Mouse (Mus musculus) embryonic facial prominence, embryonic 10.5 days (tissue): ENCODE data around the gene Agr2. TPM values are rescaled to one million over a fixed set of nuclear protein-coding genes. Genes with fewer than 3 reads are reported as not detected.

Source experiments
- DNase-seq: peaks from one replicate; pipeline ENCODE4 v3.0.0-alpha.2; 2017; ENCODE audit warnings: low spot score
- H3K27ac ChIP-seq: fragments of 300-500 bp; sonication (generic); replicated peaks from 2 replicates; pipeline ENCODE4 v1.5.1; 2016; ENCODE audit warnings: mild to moderate bottlenecking
- H3K27me3 ChIP-seq: fragments of 300-500 bp; sonication (generic); replicated peaks from 2 replicates; pipeline ENCODE4 v1.6.1; 2016; ENCODE audit warnings: low read depth, mild to moderate bottlenecking; ENCODE audit not compliant: poor library complexity, severe bottlenecking
- H3K36me3 ChIP-seq: fragments of 300-500 bp; sonication (generic); replicated peaks from 2 replicates; pipeline ENCODE4 v1.6.1; 2016; ENCODE audit warnings: mild to moderate bottlenecking, moderate library complexity
- H3K4me1 ChIP-seq: fragments of 300-500 bp; sonication (generic); 2 replicates; pipeline ENCODE4 v1.6.1; 2016
- H3K4me3 ChIP-seq: fragments of 300-500 bp; sonication (generic); 2 replicates; pipeline ENCODE4 v1.5.1; 2016; ENCODE audit warnings: mild to moderate bottlenecking, moderate library complexity
- H3K9me3 ChIP-seq: fragments of 300-500 bp; sonication (generic); 2 replicates; pipeline ENCODE4 v1.6.1; 2016; ENCODE audit warnings: mild to moderate bottlenecking
- WGBS: fragments of 180-500 bp; shearing (Covaris S2); methylation state at CpG from one replicate; pipeline ENCODE4 v1.1.7; 2016; 5-methylcytosine and 5-hydroxymethylcytosine counted together
- polyA plus RNA-seq: library from polyadenylated mRNA; unstranded; fragments of >200 nt; fragmentation: Nextera tagmentation; extraction: Ambion mirVana; gene quantifications from 2 replicates; pipeline ENCODE4 v1.2.1, GENCODE M21; 2016

Gene Agr2
- polyA plus RNA-seq, 1 experiment from 2014 or later = not detected

DNA sequence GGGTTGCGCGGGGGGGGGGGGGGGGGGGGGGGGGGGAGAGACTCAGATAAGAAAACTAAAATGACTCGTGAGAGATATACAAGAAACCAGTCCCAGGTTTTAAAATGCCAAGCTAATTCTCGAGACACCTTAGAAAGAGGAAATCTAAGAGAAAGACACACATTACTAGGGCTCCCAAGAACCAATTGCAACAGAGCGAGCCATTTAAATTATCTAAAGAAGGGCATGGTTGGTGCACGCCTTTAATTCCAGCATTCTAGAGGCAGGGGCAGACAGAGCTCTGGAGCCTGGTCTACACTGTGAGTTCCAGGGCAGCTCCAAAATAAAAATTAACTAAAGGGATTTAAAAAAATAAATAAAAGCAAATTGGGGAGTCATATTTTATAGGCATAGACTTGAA is 37.0 kb downstream of the Agr2 start:
- no peak for DNase-seq
- H3K4me1 ChIP-seq = no peaks in the 10 kb centered on the region
- H3K27ac ChIP-seq = no peak overlapping the region
- WGBS = 67% methylated on average over 6 of the region's 6 CpGs
- no peaks in the 10 kb centered on the region for H3K9me3 ChIP-seq
- no peaks in the 10 kb centered on the region for H3K27me3 ChIP-seq
- H3K4me3 ChIP-seq = no peak overlapping the region
- H3K36me3 ChIP-seq = peaks cover 7% of the 10 kb centered on the region; the same call in 1 of the 2 replicates

DNA sequence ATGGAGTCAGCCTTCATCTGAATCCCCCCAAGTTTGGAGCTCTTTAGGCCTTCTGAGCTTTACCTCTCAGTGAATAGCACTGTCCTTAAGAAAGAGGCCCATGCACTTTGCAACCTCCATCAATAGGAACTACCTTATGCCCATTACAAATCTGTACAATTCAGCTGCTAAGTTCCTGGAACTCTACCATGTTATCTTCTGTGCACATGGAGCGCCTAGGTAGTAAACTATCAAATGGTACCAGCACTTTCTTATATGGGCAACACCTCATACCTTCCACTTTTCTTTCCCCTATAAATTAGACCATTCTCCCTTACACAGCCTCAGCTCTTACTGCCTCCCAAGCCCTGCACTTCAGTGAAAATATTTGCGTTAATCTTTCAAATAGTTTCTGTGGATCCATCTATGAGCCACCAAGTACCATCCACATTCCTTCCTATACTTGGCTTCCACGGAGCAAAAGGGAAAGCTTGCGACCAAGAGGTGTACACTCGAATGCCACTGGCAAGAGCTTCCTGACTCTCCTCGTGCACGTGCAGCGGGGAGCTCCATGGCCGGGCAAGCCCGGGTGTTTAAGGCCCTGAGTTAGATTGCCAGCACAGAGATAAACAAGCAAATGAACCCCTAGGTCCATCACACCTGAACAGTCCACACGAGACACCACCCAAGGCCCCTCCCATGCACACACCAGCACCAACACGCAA is 38.1 kb downstream of the Agr2 start:
- WGBS = 90% methylated on average over 12 of the region's 12 CpGs
- no peak for DNase-seq
- H3K4me3 ChIP-seq = no peak overlapping the region
- H3K9me3 ChIP-seq = no peaks in the 10 kb centered on the region
- no peaks in the 10 kb centered on the region for H3K4me1 ChIP-seq
- H3K27me3 ChIP-seq = no peaks in the 10 kb centered on the region
- H3K27ac ChIP-seq = no peak overlapping the region
- H3K36me3 ChIP-seq = peaks cover 7% of the 10 kb centered on the region; the same call in 1 of the 2 replicates

DNA sequence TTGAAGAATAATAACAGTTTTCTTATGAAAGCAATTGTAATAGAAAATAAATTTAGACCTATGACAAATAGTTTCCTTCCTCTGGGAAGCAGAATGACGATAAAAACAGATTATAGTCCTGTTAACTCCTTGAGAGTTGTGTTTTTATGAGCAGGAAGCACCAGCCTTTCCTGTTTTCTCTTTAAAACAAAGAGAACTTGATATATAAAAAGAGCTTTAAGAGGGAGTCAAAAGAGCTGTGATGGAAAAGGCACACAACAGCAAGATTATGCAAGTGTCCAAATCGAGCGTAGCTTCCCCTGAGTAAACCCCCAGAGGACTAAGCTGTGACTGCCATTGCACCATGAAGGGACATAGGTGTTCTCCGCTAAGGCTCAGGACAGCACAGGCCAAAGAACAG is 39.7 kb downstream of the Agr2 start:
- H3K4me1 ChIP-seq = no peaks in the 10 kb centered on the region
- H3K27me3 ChIP-seq = no peaks in the 10 kb centered on the region
- peaks cover 13% of the 10 kb centered on the region; the same call in 1 of the 2 replicates for H3K36me3 ChIP-seq
- H3K4me3 ChIP-seq = no peak overlapping the region
- no peak for DNase-seq
- H3K9me3 ChIP-seq = no peaks in the 10 kb centered on the region
- WGBS = 82% methylated on average over 4 of the region's 4 CpGs
- H3K27ac ChIP-seq = no peak overlapping the region

DNA sequence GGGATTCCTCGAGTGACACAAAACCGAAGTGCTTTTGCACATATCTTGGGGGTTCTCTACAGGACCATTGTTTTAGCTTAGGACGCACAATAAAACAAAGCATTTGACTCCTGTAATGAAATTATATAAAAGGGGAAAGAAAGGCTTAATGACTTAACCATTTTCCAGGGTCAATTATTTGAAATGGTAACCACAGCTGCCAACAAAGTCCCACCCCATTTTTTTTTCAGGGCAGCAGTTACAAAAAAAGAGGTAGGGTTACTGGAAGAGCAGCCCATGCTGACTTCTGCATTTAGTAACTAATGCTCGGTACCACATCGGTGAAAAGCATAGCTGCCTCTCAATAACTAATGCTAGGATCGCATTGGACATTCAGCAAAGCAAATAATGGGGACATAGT is 42.8 kb downstream of the Agr2 start:
- Histone ChIP-seq H3K4me1 (peaks cover 9% of the 10 kb centered on the region), H3K9me3 (no peaks in the 10 kb centered on the region), H3K27ac (no peak overlapping the region), H3K27me3 (no peaks in the 10 kb centered on the region), H3K36me3 (peaks cover 13% of the 10 kb centered on the region; the same call in 1 of the 2 replicates), H3K4me3 (no peak overlapping the region)
- 94% methylated on average over 6 of the region's 6 CpGs for WGBS
- DNase-seq = no peak

DNA sequence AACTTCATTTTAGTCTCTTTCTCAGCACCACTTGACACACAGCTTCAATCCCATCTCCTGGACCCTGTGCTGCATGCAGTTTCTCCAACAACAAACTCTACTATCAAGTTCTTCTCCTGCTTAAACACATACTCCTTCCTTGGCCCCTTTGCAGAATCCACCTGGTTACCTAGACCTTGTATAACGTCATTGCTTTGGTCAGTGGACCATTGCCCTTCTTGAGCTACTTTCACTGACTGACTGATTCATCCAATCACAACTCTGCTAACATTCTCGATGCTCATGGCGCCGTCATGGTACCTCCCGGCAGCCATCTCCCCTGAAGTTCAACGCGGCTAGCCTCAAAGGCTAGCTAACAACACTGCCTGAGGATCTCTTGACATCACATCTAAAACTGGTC is 43.4 kb downstream of the Agr2 start:
- Histone ChIP-seq H3K4me1 (peaks cover 16% of the 10 kb centered on the region), H3K4me3 (no peak overlapping the region), H3K27me3 (no peaks in the 10 kb centered on the region), H3K9me3 (no peaks in the 10 kb centered on the region), H3K36me3 (peaks cover 13% of the 10 kb centered on the region; the same call in 1 of the 2 replicates), H3K27ac (no peak overlapping the region)
- DNase-seq = no peak
- 95% methylated on average over 7 of the region's 7 CpGs for WGBS

DNA sequence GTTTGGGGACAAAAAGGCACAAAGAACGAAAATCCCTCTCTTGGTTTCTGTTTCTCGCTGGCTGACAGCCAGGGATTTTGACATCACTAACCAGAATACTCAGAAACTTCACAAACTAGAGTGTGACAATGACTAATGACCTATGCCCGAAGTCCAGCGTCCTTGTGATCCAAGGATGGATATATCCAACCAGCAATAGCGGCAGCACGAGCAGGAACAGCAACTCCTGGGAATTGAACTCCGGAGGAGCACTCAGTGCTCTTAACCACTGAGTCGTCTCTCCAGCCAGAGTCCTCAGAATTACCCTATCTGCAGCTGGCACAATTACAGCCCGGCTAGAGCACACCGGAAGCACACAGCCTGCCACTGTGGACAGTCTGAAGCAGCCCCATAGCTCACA is 44.1 kb downstream of the Agr2 start:
- no peaks in the 10 kb centered on the region for H3K9me3 ChIP-seq
- H3K4me1 ChIP-seq = peaks cover 21% of the 10 kb centered on the region
- no peak overlapping the region for H3K4me3 ChIP-seq
- no peaks in the 10 kb centered on the region for H3K27me3 ChIP-seq
- H3K36me3 ChIP-seq = peaks cover 13% of the 10 kb centered on the region; the same call in 1 of the 2 replicates
- WGBS = 91% methylated on average over 10 of the region's 10 CpGs
- no peak for DNase-seq
- no peak overlapping the region for H3K27ac ChIP-seq

DNA sequence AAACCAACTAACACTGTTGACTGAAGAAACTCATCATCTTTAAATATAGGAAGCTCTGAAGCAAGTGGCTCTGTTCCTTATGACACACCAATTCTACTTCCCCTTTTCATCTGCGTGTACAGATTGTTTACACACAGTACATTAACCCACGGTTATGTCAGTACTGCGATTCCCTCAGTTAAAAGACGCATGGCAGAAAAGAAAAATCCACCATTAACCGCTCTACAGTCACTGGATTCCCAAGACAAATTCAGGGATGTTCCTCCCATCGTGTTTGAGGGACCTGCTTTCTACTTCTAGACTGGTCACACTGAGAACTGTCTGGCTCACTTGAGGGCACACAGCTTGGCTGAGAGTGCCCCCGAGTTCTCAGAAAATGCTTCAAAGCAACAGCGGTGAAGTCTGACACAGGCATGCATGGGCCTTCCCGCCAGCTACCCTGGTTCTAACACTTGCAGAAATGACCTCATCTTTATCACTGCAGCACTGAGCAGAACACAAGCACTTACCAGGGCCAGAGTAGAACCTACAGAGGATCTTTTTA is 46.9 kb downstream of the Agr2 start:
- 85% methylated on average over 9 of the region's 9 CpGs for WGBS
- Histone ChIP-seq H3K27me3 (no peaks in the 10 kb centered on the region), H3K4me3 (no peak overlapping the region), H3K36me3 (peaks cover 6% of the 10 kb centered on the region; the same call in 1 of the 2 replicates), H3K4me1 (peaks cover 26% of the 10 kb centered on the region), H3K9me3 (no peaks in the 10 kb centered on the region), H3K27ac (no peak overlapping the region)
- DNase-seq = no peak

DNA sequence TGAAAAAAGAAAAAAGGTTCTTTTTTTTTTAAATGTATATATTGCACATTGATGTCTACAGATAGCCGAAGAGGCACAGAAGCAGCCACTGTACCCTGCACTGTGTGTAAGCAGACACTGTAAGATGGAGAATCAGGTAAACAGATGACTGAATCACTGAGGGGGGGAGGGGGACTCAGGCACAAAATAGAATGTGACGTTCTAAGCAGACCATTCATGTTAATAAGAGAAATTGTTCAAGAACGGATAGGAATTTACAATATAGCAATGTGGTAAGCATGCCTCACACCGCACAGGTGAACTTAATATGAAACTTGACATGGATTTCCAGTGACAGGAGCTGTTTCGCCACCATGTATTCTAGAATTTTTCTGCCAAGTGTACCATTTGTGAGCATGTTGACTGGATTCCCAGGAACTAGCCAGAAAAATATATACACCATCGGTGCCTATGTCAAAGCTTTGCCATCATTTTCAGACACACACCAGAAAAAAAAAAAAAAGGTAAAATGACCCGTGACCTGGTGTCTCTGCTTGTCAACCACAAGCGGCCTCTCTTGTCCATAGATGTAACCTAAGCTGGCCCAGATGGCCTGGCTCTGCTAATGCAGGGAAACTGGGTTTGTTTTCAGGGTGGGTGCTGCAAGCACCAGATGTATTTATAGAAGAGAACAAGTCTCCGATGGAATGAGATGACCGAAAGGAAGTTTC is 48.0 kb downstream of the Agr2 start:
- Histone ChIP-seq H3K9me3 (no peaks in the 10 kb centered on the region), H3K4me1 (peaks cover 29% of the 10 kb centered on the region), H3K27me3 (no peaks in the 10 kb centered on the region), H3K4me3 (peak overlapping the region; percentile 93), H3K36me3 (peaks cover 6% of the 10 kb centered on the region; the same call in 1 of the 2 replicates), H3K27ac (no peak overlapping the region; the same call in 1 of the 2 replicates)
- WGBS = 56% methylated on average over 10 of the region's 10 CpGs
- peak; percentile 51 for DNase-seq

DNA sequence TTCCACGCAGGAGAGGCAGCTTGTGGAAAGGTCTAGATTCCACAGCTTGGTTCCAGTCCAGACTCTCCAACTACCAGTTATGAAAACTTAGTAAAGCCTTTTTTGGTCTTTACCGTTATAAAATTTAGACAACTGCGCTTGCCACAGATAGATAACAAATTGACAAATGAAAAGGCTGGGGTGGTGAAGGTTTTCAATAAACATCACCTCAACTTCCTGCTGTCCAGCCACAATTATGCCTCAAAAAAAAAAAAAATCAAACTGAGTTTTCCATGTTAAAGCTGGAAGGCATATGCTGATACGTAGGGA is 48.5 kb downstream of the Agr2 start:
- H3K9me3 ChIP-seq = no peaks in the 10 kb centered on the region
- H3K27me3 ChIP-seq = no peaks in the 10 kb centered on the region
- peak overlapping the region; percentile 94; the same call in 1 of the 2 replicates for H3K27ac ChIP-seq
- DNase-seq = no peak
- peaks cover 34% of the 10 kb centered on the region for H3K4me1 ChIP-seq
- 49% methylated on average over 4 of the region's 4 CpGs for WGBS
- H3K36me3 ChIP-seq = peaks cover 2% of the 10 kb centered on the region; the same call in 1 of the 2 replicates
- peak overlapping the region; percentile 93 for H3K4me3 ChIP-seq

DNA sequence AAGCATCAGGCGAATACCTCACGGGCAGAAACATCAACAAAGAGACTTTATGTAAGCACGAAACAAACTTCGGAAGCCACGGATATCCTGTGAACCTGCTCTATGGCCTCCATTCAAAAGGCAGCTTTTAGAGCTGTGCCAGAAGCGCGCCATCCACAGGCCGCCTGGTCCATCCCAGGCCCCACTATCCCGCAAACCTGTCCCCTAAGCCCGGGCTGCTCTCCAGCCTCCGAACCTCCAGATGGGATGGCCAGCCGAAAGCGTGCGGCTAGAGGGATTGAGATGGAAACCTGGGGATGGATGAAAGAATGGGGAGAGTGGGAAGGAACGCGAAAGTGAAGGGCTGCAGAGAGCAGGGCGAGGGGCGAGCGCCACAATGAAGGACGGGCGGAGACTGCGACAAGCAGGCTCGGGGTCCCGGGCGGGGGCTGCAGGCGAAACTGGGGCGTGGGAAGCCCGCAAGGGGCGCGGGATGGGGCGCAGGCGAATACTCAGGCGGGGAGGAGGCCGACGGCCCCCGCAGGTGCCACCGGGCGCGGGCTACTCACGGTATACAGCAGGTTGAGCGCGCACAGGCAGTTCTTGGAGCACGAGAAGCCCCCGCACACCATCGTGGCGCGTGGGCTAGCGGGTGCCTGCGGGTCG is 49.1 kb downstream of the Agr2 start:
- Histone ChIP-seq H3K4me3 (peak overlapping the region; percentile 93), H3K4me1 (peaks cover 39% of the 10 kb centered on the region), H3K27ac (peak overlapping the region; percentile 94), H3K9me3 (no peaks in the 10 kb centered on the region), H3K36me3 (no peaks in the 10 kb centered on the region), H3K27me3 (no peaks in the 10 kb centered on the region)
- under 1% methylated on average over 50 of the region's 50 CpGs for WGBS
- DNase-seq = peak; percentile 73

DNA sequence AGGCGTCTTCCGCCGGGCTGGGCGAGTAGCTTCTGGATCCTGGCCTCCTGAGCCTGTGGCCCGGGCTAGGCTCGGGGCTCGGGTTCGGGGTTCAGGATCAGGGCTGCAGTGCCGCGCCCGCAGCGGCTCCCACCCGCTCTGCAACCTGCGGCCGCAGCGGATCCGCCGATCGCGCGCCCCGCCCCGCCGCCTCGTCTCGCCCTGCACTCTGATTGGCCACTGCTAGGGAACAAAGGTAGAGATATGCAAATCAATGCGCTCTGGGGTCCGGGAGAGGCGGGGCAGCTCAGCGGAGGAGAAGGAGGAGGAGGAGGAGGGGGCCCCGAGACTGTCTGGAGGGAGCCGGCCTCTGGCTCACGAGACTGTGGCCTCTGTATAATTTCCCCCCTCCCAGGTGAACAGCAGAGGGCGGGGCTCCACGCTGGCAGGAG is 49.7 kb downstream of the Agr2 start, which contains the start of gene Tspan13:
TSS of gene Tspan13 (minus strand) at position 153 of the 431 bp plus-strand sequence.
- Histone ChIP-seq H3K4me1 (peaks cover 39% of the 10 kb centered on the region), H3K4me3 (peak within 1 kb of the TSS; percentile 93), H3K27ac (peak within 1 kb of the TSS; percentile 94), H3K36me3 (no peaks in the 10 kb centered on the region), H3K9me3 (no peaks in the 10 kb centered on the region), H3K27me3 (no peaks in the 10 kb centered on the region)
- peak; percentile 95 for DNase-seq
- under 1% methylated on average over 35 of the region's 35 CpGs for WGBS

DNA sequence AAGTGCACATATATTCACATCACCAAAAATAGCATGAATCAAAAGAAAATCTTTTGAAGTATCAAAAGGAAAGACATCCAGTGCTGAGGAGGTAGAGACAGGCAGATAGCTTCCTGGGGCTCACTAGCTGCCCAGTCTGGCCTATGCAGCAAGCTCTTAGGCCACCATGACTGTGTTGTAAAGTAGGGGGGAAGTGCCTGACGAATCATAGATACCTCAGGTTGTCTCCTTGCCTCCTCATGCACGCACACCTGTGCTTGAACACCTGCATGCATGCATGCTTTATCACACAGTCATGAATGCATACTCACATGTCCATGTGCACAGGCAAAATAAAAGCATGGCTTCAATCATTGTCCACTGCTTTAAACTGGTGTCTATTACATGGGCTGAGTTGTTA is 52.0 kb downstream of the Agr2 start:
- 88% methylated on average over 2 of the region's 2 CpGs for WGBS
- Histone ChIP-seq H3K9me3 (no peaks in the 10 kb centered on the region), H3K27ac (no peak overlapping the region; the same call in 1 of the 2 replicates), H3K4me1 (peaks cover 41% of the 10 kb centered on the region), H3K4me3 (no peak overlapping the region), H3K27me3 (no peaks in the 10 kb centered on the region), H3K36me3 (no peaks in the 10 kb centered on the region)
- DNase-seq = no peak
